Comparison of ENCODE assay signal across 8 mouse cellular contexts in the genomic region with DNA sequence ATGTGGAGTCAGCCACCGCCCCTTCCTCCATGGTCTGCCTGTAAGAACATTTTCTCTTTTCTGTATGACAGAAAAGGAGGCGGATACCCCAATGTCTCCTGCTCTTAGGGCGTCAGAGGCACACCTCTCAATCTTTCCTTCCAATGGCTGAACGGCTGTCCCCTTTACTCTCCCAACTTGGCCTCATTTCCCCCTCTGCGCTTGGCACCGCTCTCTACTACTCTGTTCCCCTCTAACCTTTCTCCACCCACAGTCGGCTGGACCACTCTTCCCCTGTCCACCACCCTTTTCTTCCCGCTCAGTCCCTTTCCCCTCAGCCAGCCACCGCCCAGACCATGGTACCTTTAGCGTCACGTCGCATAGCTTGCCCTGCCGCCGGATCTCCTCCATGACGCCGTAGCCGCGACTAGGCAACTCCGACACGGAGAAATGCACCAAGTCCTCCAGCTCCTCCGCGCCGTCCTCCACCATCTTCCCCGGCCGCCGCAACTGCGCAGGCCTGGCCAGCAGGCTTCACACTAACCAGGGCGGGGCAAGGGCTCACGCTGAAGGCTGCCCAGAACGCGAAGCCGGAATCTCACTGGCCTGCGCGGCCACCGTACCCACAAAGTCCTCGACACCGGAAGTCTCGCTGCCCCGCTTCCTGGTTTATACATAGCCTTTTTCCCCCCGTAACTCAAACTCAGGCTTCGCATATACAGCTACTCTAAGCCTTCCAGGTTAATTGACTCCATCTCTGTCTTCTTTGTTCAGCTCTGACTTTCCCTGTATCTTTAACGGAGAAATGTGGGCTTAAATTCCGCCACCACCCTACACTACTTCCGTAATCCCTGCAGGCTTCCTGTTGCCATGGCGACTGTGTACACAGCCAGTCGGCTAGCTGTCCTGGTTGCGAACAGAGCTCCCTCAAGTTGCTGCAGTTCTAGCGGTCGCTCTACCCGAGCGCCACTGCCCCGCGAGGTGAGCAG. TPM values are rescaled to one million over a fixed set of nuclear protein-coding genes. Genes with fewer than 3 reads are reported as not detected.
DNase-seq lines count a peak whose midpoint lies in the region; ATAC-seq and TF ChIP-seq lines count a peak whose summit lies in the region.

A gene (minus strand): TSS at position 571 of the 968 bp plus-strand sequence.
A gene (plus strand): TSS at position 835 of the 968 bp plus-strand sequence.

- peaks cover 18% of the 10 kb centered on the region for H3K27me3 ChIP-seq in heart, embryonic 12.5 days (replicated peaks)
- no peaks in the 10 kb centered on the region for H3K27me3 ChIP-seq in kidney, postnatal 0 days (ENCODE audit: insufficient read depth, low read length)
- H3K27me3 ChIP-seq in liver, embryonic 11.5 days (replicated peaks; ENCODE audit: control insufficient read depth, insufficient read depth, low read length), result peaks cover 7% of the 10 kb centered on the region; the same call in 1 of the 2 replicates
- no peaks in the 10 kb centered on the region for H3K27me3 ChIP-seq in stomach, embryonic 14.5 days (ENCODE audit: control insufficient read depth, insufficient read depth, low read length)

- H3K4me3 ChIP-seq in heart, embryonic 12.5 days, result peak within 1 kb of the TSS; percentile 74
- H3K4me3 ChIP-seq in kidney, postnatal 0 days (replicated peaks; ENCODE audit: low read depth, low read length), result peak within 1 kb of the TSS; percentile 71
- H3K4me3 ChIP-seq in liver, embryonic 11.5 days (ENCODE audit: low read depth, low read length), result peak within 1 kb of the TSS; percentile 81
- peak within 1 kb of the TSS; percentile 73 for H3K4me3 ChIP-seq in stomach, embryonic 14.5 days (ENCODE audit: low read depth, low read length)

- no peaks in the 10 kb centered on the region for H3K9me3 ChIP-seq in heart, embryonic 12.5 days (replicated peaks)
- H3K9me3 ChIP-seq in kidney, postnatal 0 days (replicated peaks; ENCODE audit: low read length), result no peaks in the 10 kb centered on the region
- no peaks in the 10 kb centered on the region for H3K9me3 ChIP-seq in liver, embryonic 11.5 days (ENCODE audit: control insufficient read depth, low read length)
- H3K9me3 ChIP-seq in stomach, embryonic 14.5 days (ENCODE audit: control insufficient read depth, low read depth, low read length), result no peaks in the 10 kb centered on the region

- ATAC-seq in erythroid progenitor cell, adult 5-6 weeks (replicated peaks; ENCODE audit: low FRiP score, poor library complexity, severe bottlenecking), result peak; percentile 89
- peak; percentile 99 for ATAC-seq in heart, embryonic 12.5 days (ENCODE audit: insufficient number of reproducible peaks, low FRiP score)
- peak; percentile 97 for ATAC-seq in kidney, postnatal 0 days (replicated peaks; ENCODE audit: low FRiP score, low read depth)
- ATAC-seq in liver, embryonic 11.5 days (replicated peaks; ENCODE audit: low FRiP score), result peak; percentile 96
- ATAC-seq in stomach, embryonic 14.5 days (ENCODE audit: insufficient number of reproducible peaks, insufficient read depth, low FRiP score, low read depth), result peak; percentile 97

- peaks cover 18% of the 10 kb centered on the region for H3K4me1 ChIP-seq in heart, embryonic 12.5 days (replicated peaks)
- peaks cover 6% of the 10 kb centered on the region; the same call in 1 of the 2 replicates for H3K4me1 ChIP-seq in kidney, postnatal 0 days (replicated peaks; ENCODE audit: insufficient read depth, low read length)
- peaks cover 11% of the 10 kb centered on the region for H3K4me1 ChIP-seq in liver, embryonic 11.5 days (replicated peaks; ENCODE audit: control insufficient read depth, insufficient read depth, low read length)
- peaks cover 10% of the 10 kb centered on the region; the same call in 1 of the 2 replicates for H3K4me1 ChIP-seq in stomach, embryonic 14.5 days (ENCODE audit: control insufficient read depth, insufficient read depth, low read length)

- peak within 1 kb of the TSS; percentile 89 for H3K27ac ChIP-seq in heart, embryonic 12.5 days (ENCODE audit: poor library complexity, severe bottlenecking)
- peak within 1 kb of the TSS; percentile 90 for H3K27ac ChIP-seq in kidney, postnatal 0 days
- peak within 1 kb of the TSS; percentile 80 for H3K27ac ChIP-seq in liver, embryonic 11.5 days (ENCODE audit: low read depth, low read length)
- H3K27ac ChIP-seq in stomach, embryonic 14.5 days (ENCODE audit: low read length), result peak within 1 kb of the TSS; percentile 91

- peak within 1 kb of the TSS; percentile 85 for H3K4me2 ChIP-seq in heart, embryonic 12.5 days
- H3K4me2 ChIP-seq in kidney, postnatal 0 days (ENCODE audit: low read length), result peak within 1 kb of the TSS; percentile 86
- peak within 1 kb of the TSS; percentile 90 for H3K4me2 ChIP-seq in liver, embryonic 11.5 days
- peak within 1 kb of the TSS; percentile 57 for H3K4me2 ChIP-seq in stomach, embryonic 14.5 days (replicated peaks; ENCODE audit: low read depth, low read length)

- DNase-seq in CD4-positive helper T cell, adult 2 months (ENCODE audit: low read depth, low spot score), result peak; percentile 95
- DNase-seq in brain, embryonic 18.5 days (ENCODE audit: low read depth, low spot score), result peak; percentile 88
- peak; percentile 98 for DNase-seq in kidney, postnatal 0 days (ENCODE audit: low spot score)
- peak; percentile 98 for DNase-seq in liver, embryonic 11.5 days (ENCODE audit: low spot score)
- peak; percentile 97 for DNase-seq in naive thymus-derived CD4-positive, alpha-beta T cell, adult 2 months (ENCODE audit: low read depth)

- TF ChIP-seq CTCF in kidney, postnatal 0 days (IDR thresholded peaks at IDR 0.05; ENCODE audit: low read depth), result no peak

- H3K36me3 ChIP-seq in heart, embryonic 12.5 days, result peaks cover 11% of the 10 kb centered on the region; the same call in 1 of the 2 replicates
- no peaks in the 10 kb centered on the region for H3K36me3 ChIP-seq in kidney, postnatal 0 days (ENCODE audit: insufficient read depth, low read length)
- H3K36me3 ChIP-seq in liver, embryonic 11.5 days (ENCODE audit: control insufficient read depth, insufficient read depth, low read length), result no peaks in the 10 kb centered on the region; the same call in 1 of the 2 replicates
- H3K36me3 ChIP-seq in stomach, embryonic 14.5 days (ENCODE audit: control insufficient read depth, insufficient read depth, low read length), result no peaks in the 10 kb centered on the region

- H3K9ac ChIP-seq in heart, embryonic 12.5 days, result peak within 1 kb of the TSS; percentile 79
- peak within 1 kb of the TSS; percentile 71 for H3K9ac ChIP-seq in kidney, postnatal 0 days (ENCODE audit: low read depth, low read length)
- H3K9ac ChIP-seq in liver, embryonic 11.5 days (ENCODE audit: low read depth, low read length), result peak within 1 kb of the TSS; percentile 88
- H3K9ac ChIP-seq in stomach, embryonic 14.5 days (replicated peaks; ENCODE audit: low read depth, low read length), result peak within 1 kb of the TSS; percentile 65

- under 1% methylated on average over 53 of the region's 53 CpGs for WGBS in heart, embryonic 12.5 days
- under 1% methylated on average over 53 of the region's 53 CpGs for WGBS in kidney, postnatal 0 days
- WGBS in liver, embryonic 11.5 days, result under 1% methylated on average over 53 of the region's 53 CpGs
- under 1% methylated on average over 53 of the region's 53 CpGs for whole genome bisulfite sequencing in stomach, embryonic 14.5 days

RNA-seq across cellular contexts. Expression of the first gene that starts in this region (rescaled TPM):
- total RNA-seq in erythroid progenitor cell, adult 5-6 weeks (2015; ENCODE audit: low replicate concordance), result 2.5 and 5.9 TPM in 2 replicates
- total RNA-seq in erythroid progenitor cell, adult 5-6 weeks (2017; ENCODE audit: low replicate concordance), result 0.68 and 2.6 TPM in 2 replicates
- polyA plus RNA-seq in heart, embryonic 12.5 days (2016; fragmentation: Nextera tagmentation; extraction: Ambion mirVana), result 9.8 and 10.2 TPM in 2 replicates
- polyA plus RNA-seq in kidney, postnatal 0 days (2015; fragmentation: Nextera tagmentation; extraction: Ambion mirVana), result 5.6 and 5.8 TPM in 2 replicates
- 7.1 TPM in 2 replicates for polyA plus RNA-seq in liver, embryonic 11.5 days (2014; fragmentation: Nextera tagmentation; extraction: Ambion mirVana)
- polyA plus RNA-seq in stomach, embryonic 14.5 days (2014; fragmentation: Nextera tagmentation; extraction: Ambion mirVana), result 10.7 and 10.9 TPM in 2 replicates

RNA-seq across cellular contexts. Expression of the second gene that starts in this region (rescaled TPM):
- total RNA-seq in erythroid progenitor cell, adult 5-6 weeks (2015; ENCODE audit: low replicate concordance), result 0.72 TPM in 1 of 2 replicates, not detected in the other
- total RNA-seq in erythroid progenitor cell, adult 5-6 weeks (2017; ENCODE audit: low replicate concordance), result not detected in 2 replicates
- 0.74 and 0.86 TPM in 2 replicates for polyA plus RNA-seq in heart, embryonic 12.5 days (2016; fragmentation: Nextera tagmentation; extraction: Ambion mirVana)
- 1.2 and 1.5 TPM in 2 replicates for polyA plus RNA-seq in kidney, postnatal 0 days (2015; fragmentation: Nextera tagmentation; extraction: Ambion mirVana)
- 0.66 and 1.0 TPM in 2 replicates for polyA plus RNA-seq in liver, embryonic 11.5 days (2014; fragmentation: Nextera tagmentation; extraction: Ambion mirVana)
- polyA plus RNA-seq in stomach, embryonic 14.5 days (2014; fragmentation: Nextera tagmentation; extraction: Ambion mirVana), result 0.72 and 1.0 TPM in 2 replicates

Comparison
In these comparisons a context has a peak if more than half of its experiments do, and no peak if none do; other contexts are left out.
1. Peak in every context shown above with its lines: DNase-seq, ATAC-seq, H3K4me3 ChIP-seq and H3K27ac ChIP-seq.